Mouse (Mus musculus) midbrain, postnatal 0 days (tissue): ENCODE results near the gene Prph. TPM values are rescaled to one million over a fixed set of nuclear protein-coding genes. Genes with fewer than 3 reads are reported as not detected.
"Not testable (repeated sequence)": the region's sequence is repeated elsewhere in the genome, so short reads cannot be mapped to it uniquely, and the experiment has no call there.

Experiments used
- ATAC-seq: fragments of 200-750 bp; cut with Nextera tagmentation; 2 replicates; pipeline ENCODE4 v1.8.0; 2017; ENCODE audit warnings: moderate number of reproducible peaks, mild to moderate bottlenecking, moderate TSS enrichment, moderate library complexity; ENCODE audit not compliant: low FRiP score
- DNase-seq: peaks from one replicate; pipeline ENCODE4 v3.0.0-alpha.2; 2015; ENCODE audit warnings: low spot score
- H3K27ac ChIP-seq: fragments of 300-500 bp; sonication (generic); 2 replicates; pipeline ENCODE4 v1.5.1; 2014; ENCODE audit warnings: low read depth, mild to moderate bottlenecking, low read length, mixed read lengths
- H3K27me3 ChIP-seq: fragments of 300-500 bp; sonication (generic); 2 replicates; pipeline ENCODE4 v1.6.1; 2014; ENCODE audit warnings: low read length, control low read depth, mixed read lengths; ENCODE audit not compliant: insufficient read depth
- H3K36me3 ChIP-seq: fragments of 300-500 bp; sonication (generic); 2 replicates; pipeline ENCODE4 v1.6.1; 2014; ENCODE audit warnings: low read length, control low read depth, mixed read lengths; ENCODE audit not compliant: insufficient read depth
- H3K4me1 ChIP-seq: fragments of 300-500 bp; sonication (generic); 2 replicates; pipeline ENCODE4 v1.6.1; 2014; ENCODE audit warnings: mild to moderate bottlenecking, control low read depth, antibody characterized with exemption, low read length, mixed read lengths; ENCODE audit not compliant: insufficient read depth
- H3K4me2 ChIP-seq: fragments of 300-500 bp; sonication (generic); 2 replicates; pipeline ENCODE4 v1.6.1; 2014; ENCODE audit warnings: low read depth, mild to moderate bottlenecking, low read length, mixed read lengths; ENCODE audit not compliant: poor library complexity, severe bottlenecking
- H3K4me3 ChIP-seq: fragments of 300-500 bp; sonication (generic); 2 replicates; pipeline ENCODE4 v1.5.1; 2014; ENCODE audit warnings: low read depth, mild to moderate bottlenecking, low read length, moderate library complexity
- H3K9ac ChIP-seq: fragments of 300-500 bp; sonication (generic); replicated peaks from 2 replicates; pipeline ENCODE4 v1.6.1; 2014; ENCODE audit warnings: mild to moderate bottlenecking, low read length, moderate library complexity, mixed read lengths; ENCODE audit not compliant: poor library complexity, severe bottlenecking
- H3K9me3 ChIP-seq: fragments of 300-500 bp; sonication (generic); 2 replicates; pipeline ENCODE4 v1.6.1; 2016; ENCODE audit warnings: low read length, control low read depth
- CTCF ChIP-seq: IDR thresholded peaks from 2 replicates; pipeline ENCODE4 v1.5.1; 2016; ENCODE audit warnings: antibody characterized with exemption, mild to moderate bottlenecking
- WGBS: fragments of 180-500 bp; shearing (Covaris S2); extraction: QIAGEN DNeasy Blood & Tissue Kit; methylation state at CpG from one replicate; pipeline ENCODE4 v1.1.7; 2014; 5-methylcytosine and 5-hydroxymethylcytosine counted together
- polyA plus RNA-seq: library from polyadenylated mRNA; unstranded; fragments of >200 nt; fragmentation: Nextera tagmentation; extraction: Ambion mirVana; gene quantifications from 2 replicates; pipeline ENCODE4 v1.2.1, GENCODE M21; 2015
- total RNA-seq: library from RNA; depleted of rRNA; stranded (reverse); fragments of >200 nt; gene quantifications from 2 replicates; pipeline ENCODE4 v1.2.3, GENCODE M21; 2014

Gene Prph
- total and polyA plus RNA-seq, 2 experiments from 2014 or later = 9.1 to 11.2 TPM

DNA sequence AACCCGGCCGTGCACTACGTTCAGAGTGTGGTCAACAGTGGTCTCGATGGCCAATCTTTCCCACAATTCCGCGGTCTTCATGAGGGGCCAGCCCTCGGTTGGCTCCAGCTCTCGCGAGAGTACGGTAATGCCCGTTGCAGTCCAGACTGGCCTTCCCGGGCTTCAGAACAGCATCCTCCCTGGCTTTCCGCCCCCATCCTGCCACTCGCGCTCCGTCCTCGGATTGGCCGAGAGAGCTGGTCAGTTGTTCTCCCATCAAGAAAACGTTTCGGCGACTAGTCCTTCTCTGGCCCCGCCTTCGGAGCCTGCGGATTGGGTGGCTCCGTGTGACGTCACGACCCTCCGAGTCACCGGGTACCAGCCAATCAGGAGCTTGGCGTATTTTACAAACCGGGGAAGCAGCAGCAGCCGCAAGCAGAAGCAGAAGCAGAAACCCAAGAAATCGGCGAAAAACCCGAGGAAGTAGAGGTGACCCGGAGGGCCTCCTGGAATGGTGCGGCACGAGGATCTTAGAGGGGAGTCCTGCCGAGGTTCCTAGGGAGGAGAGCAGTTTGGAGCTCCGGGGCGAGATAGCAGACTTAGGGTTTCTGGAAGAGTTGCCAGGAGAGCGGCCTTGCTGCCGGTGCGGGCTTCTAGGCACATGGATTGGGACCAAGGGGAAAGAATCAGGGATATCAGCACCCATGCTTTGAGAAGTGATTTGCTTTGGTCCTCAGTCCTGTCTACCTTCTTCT lies 19.8 kb downstream of the Prph start:
- H3K27ac ChIP-seq = peak overlapping the region; percentile 97
- WGBS = under 1% methylated on average over 44 of the region's 44 CpGs
- DNase-seq (peak; percentile 99), ATAC-seq (peak; percentile 99)
- H3K36me3 ChIP-seq = no peaks in the 10 kb centered on the region
- no peaks in the 10 kb centered on the region for H3K9me3 ChIP-seq
- peak overlapping the region; percentile 90 for H3K4me2 ChIP-seq
- 0 out of 2 replicates have a peak, but pooled peaks have one; percentile 1 for TF ChIP-seq CTCF
- no peaks in the 10 kb centered on the region for H3K4me1 ChIP-seq
- peak overlapping the region; percentile 42 for H3K4me3 ChIP-seq
- H3K27me3 ChIP-seq = no peaks in the 10 kb centered on the region
- peak overlapping the region; percentile 77 for H3K9ac ChIP-seq

DNA sequence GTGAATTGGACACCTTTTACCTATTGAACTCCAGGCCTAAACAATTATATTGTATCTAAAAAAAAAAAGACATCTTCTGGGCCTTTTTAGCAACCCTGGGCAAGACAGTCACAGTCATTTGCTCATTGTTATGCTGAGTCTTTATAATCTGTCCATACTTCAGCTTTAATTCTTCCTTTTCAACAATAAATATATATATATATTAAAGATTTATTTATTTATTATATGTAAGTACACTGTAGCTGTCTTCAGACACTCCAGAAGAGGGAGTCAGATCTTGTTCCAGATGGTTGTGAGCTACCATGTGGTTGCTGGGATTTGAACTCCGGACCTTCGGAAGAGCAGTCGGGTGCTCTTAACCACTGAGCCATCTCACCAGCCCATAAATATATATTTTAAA lies 21.0 kb downstream of the Prph start:
- WGBS = 99% methylated on average over 3 of the region's 3 CpGs
- not testable (repeated sequence) for H3K36me3 ChIP-seq, H3K9ac ChIP-seq, ATAC-seq, H3K4me1 ChIP-seq, H3K4me3 ChIP-seq, H3K9me3 ChIP-seq, H3K27me3 ChIP-seq, H3K27ac ChIP-seq, H3K4me2 ChIP-seq, DNase-seq

GRCm38 (mm10) chr15:99078181-99078910 lies 23.4 kb downstream of the Prph start:
- ATAC-seq (no peak), DNase-seq (no peak)
- no peaks in the 10 kb centered on the region; the same call in 1 of the 2 replicates for H3K27me3 ChIP-seq
- no peak overlapping the region for H3K4me3 ChIP-seq
- no peaks in the 10 kb centered on the region for H3K36me3 ChIP-seq
- no peak overlapping the region for H3K4me2 ChIP-seq
- no peak overlapping the region for H3K9ac ChIP-seq
- no peak overlapping the region for H3K27ac ChIP-seq
- TF ChIP-seq CTCF = no peak
- no peaks in the 10 kb centered on the region for H3K4me1 ChIP-seq
- WGBS = 82% methylated on average over 15 of the region's 15 CpGs
- H3K9me3 ChIP-seq = no peaks in the 10 kb centered on the region

DNA sequence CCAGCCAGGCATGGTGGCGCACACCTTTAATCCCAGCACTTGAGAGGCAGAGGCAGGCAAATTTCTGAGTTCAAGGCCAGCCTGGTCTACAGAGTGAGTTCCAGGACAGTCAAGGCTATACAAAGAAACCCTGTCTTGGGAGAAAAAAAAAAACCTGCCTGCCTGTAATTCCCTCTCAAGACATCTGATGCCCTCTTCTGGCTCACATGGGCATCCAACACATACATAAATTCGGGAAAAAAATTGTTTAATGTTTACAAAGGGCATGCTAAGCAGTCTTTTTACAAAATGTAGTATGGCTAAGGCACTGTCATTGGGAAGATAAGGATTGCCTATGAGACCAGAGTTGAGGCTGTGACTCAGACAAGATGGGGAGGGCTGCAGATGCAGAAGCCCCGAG lies 24.8 kb downstream of the Prph start:
- Histone ChIP-seq H3K27ac (no peak overlapping the region), H3K4me1 (no peaks in the 10 kb centered on the region), H3K36me3 (no peaks in the 10 kb centered on the region), H3K4me2 (no peak overlapping the region), H3K9ac (no peak overlapping the region), H3K4me3 (no peak overlapping the region), H3K27me3 (no peaks in the 10 kb centered on the region; the same call in none of the 2 replicates), H3K9me3 (no peaks in the 10 kb centered on the region)
- peak; percentile 49 for TF ChIP-seq CTCF
- no peak for DNase-seq
- WGBS = 90% methylated on average over 3 of the region's 3 CpGs
- no peak for ATAC-seq

- WGBS = 94% methylated on average over 12 of the region's 12 CpGs
- Histone ChIP-seq H3K4me1 (no peaks in the 10 kb centered on the region), H3K36me3 (no peaks in the 10 kb centered on the region), H3K27ac (no peak overlapping the region), H3K9ac (no peak overlapping the region), H3K4me2 (no peak overlapping the region), H3K9me3 (no peaks in the 10 kb centered on the region), H3K27me3 (peaks cover 19% of the 10 kb centered on the region), H3K4me3 (no peak overlapping the region)
- DNase-seq = no peak
- no peak for TF ChIP-seq CTCF
- ATAC-seq = no peak
Observed at GRCm38 (mm10) chr15:99082322-99082721, 27.3 kb downstream of the Prph start.

DNA sequence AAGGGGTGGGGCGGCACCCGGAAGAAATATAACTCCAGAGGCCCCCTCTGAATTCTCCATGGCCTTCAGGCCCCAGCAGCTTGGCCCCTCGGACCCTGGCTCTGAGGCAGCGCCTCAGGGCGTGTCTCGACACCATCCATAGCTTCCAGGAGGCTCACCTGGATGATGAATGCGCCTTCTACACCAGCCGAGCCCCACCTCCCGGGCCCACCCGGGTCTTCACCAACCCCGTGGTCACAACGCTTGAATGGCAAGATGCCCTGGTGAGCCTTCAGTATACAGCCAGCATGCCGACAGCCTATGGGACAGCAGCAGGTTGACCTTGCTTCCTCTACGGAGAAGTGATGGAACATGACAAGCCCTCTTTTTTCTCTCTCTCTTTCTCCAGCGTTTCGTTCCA lies 27.9 kb downstream of the Prph start:
- Histone ChIP-seq H3K27ac (no peak overlapping the region), H3K4me3 (no peak overlapping the region), H3K9ac (no peak overlapping the region), H3K27me3 (peaks cover 24% of the 10 kb centered on the region), H3K9me3 (no peaks in the 10 kb centered on the region), H3K4me2 (no peak overlapping the region), H3K4me1 (no peaks in the 10 kb centered on the region), H3K36me3 (no peaks in the 10 kb centered on the region)
- WGBS = 89% methylated on average over 16 of the region's 16 CpGs
- ATAC-seq (no peak), DNase-seq (no peak)
- TF ChIP-seq CTCF = no peak
